Mouse (Mus musculus) adrenal gland, postnatal 0 days (tissue): ENCODE measurements around the gene Ngfr. TPM values are rescaled to one million over a fixed set of nuclear protein-coding genes. Genes with fewer than 3 reads are reported as not detected.

Experiments
- polyA plus RNA-seq: library from polyadenylated mRNA; unstranded; fragments of >200 nt; fragmentation: Nextera tagmentation; extraction: Ambion mirVana; gene quantifications from 2 replicates; pipeline ENCODE4 v1.2.1, GENCODE M21; 2015

Ngfr gene
- polyA plus RNA-seq = 13.9 and 41.1 TPM in 2 replicates

GRCm38 (mm10) chr11:95587423-95587951 lies at the start of gene Ngfr:
Gene Ngfr, minus strand, starts transcription at chr11:95587735.

Other genes with a start within 250 kb of the Ngfr start
- 73.1 and 96.0 TPM in 2 replicates for gene Slc35b1, start 203.0 kb downstream of the Ngfr start, polyA plus RNA-seq
- 125 and 178 TPM in 2 replicates for gene Spop, start 173.7 kb downstream of the Ngfr start, polyA plus RNA-seq
- gene Nxph3, start 73.2 kb downstream of the Ngfr start, polyA plus RNA-seq = 0.62 and 0.85 TPM in 2 replicates
- gene Phb, start 79.2 kb upstream of the Ngfr start, polyA plus RNA-seq = 320 and 337 TPM in 2 replicates
- 9.1 and 12.8 TPM in 2 replicates for gene Zfp652, start 124.9 kb upstream of the Ngfr start, polyA plus RNA-seq
- gene B130006D01Rik, start 135.9 kb upstream of the Ngfr start, polyA plus RNA-seq = 0.20 and 0.76 TPM in 2 replicates
- 1.5 and 1.9 TPM in 2 replicates for gene Phospho1, start 236.8 kb upstream of the Ngfr start, polyA plus RNA-seq
- 34.9 and 44.0 TPM in 2 replicates for gene Gngt2, start 249.5 kb upstream of the Ngfr start, polyA plus RNA-seq